Mouse (Mus musculus): ENCODE results near the gene Kynu. TPM values are rescaled to one million over a fixed set of nuclear protein-coding genes. Genes with fewer than 3 reads are reported as not detected.

The Kynu gene
- not detected in 2 replicates for total RNA-seq (2014; rRNA removed)
- not detected in 2 replicates for polyA plus RNA-seq (2015; fragmentation: Nextera tagmentation; extraction: Ambion mirVana)

GRCm38 (mm10) chr2:43555062-43555888, at the start of gene Kynu:
TSS of gene Kynu (plus strand) at chr2:43555329.
- H3K4me1 ChIP-seq (ENCODE audit: insufficient read depth): no peaks in the 10 kb centered on the region
- no peak within 1 kb of the TSS for H3K27ac ChIP-seq (ENCODE audit: low read depth, low read length)
- no peaks in the 10 kb centered on the region for H3K9me3 ChIP-seq (ENCODE audit: low read length)
- H3K9ac ChIP-seq: no peak within 1 kb of the TSS
- DNase-seq (no peak), ATAC-seq (no peak)
- H3K4me3 ChIP-seq (ENCODE audit: low read depth, low read length): no peak within 1 kb of the TSS
- no peak within 1 kb of the TSS for H3K4me2 ChIP-seq (ENCODE audit: low read depth)
- 41% methylated on average over 9 of the region's 9 CpGs for WGBS
- no peaks in the 10 kb centered on the region for H3K36me3 ChIP-seq (ENCODE audit: insufficient read depth)
- no peak for TF ChIP-seq CTCF (IDR thresholded peaks at IDR 0.05; ENCODE audit: low read depth)
- no peaks in the 10 kb centered on the region for H3K27me3 ChIP-seq (ENCODE audit: insufficient read depth, low read length)

- DNase-seq (no peak), ATAC-seq (no peak)
- no peak for TF ChIP-seq CTCF (IDR thresholded peaks at IDR 0.05; ENCODE audit: low read depth)
- Histone ChIP-seq H3K4me3 (ENCODE audit: low read depth, low read length) (no peak overlapping the region), H3K27me3 (ENCODE audit: insufficient read depth, low read length) (no peaks in the 10 kb centered on the region), H3K27ac (ENCODE audit: low read depth, low read length) (no peak overlapping the region), H3K4me2 (ENCODE audit: low read depth) (no peak overlapping the region), H3K9me3 (ENCODE audit: low read length) (no peaks in the 10 kb centered on the region), H3K4me1 (ENCODE audit: insufficient read depth) (no peaks in the 10 kb centered on the region), H3K9ac (no peak overlapping the region), H3K36me3 (ENCODE audit: insufficient read depth) (no peaks in the 10 kb centered on the region)
- WGBS: 97% methylated on average over 3 of the region's 3 CpGs
Measured at GRCm38 (mm10) chr2:43506182-43506581, 48.9 kb upstream of the Kynu start.

GRCm38 (mm10) chr2:43513852-43514251, 41.3 kb upstream of the Kynu start:
- no peaks in the 10 kb centered on the region for H3K9me3 ChIP-seq (ENCODE audit: low read length)
- ATAC-seq (no peak), DNase-seq (no peak)
- H3K9ac ChIP-seq: no peak overlapping the region
- no peak overlapping the region for H3K4me3 ChIP-seq (ENCODE audit: low read depth, low read length)
- TF ChIP-seq CTCF (IDR thresholded peaks at IDR 0.05; ENCODE audit: low read depth): no peak
- no peak overlapping the region for H3K4me2 ChIP-seq (ENCODE audit: low read depth)
- H3K4me1 ChIP-seq (ENCODE audit: insufficient read depth): no peaks in the 10 kb centered on the region; the same call in 1 of the 2 replicates
- H3K36me3 ChIP-seq (ENCODE audit: insufficient read depth): no peaks in the 10 kb centered on the region
- 27% methylated on average over 7 of the region's 7 CpGs for WGBS
- no peaks in the 10 kb centered on the region for H3K27me3 ChIP-seq (ENCODE audit: insufficient read depth, low read length)
- no peak overlapping the region for H3K27ac ChIP-seq (ENCODE audit: low read depth, low read length)

GRCm38 (mm10) chr2:43534417-43534816, 20.7 kb upstream of the Kynu start:
- no peak overlapping the region for H3K4me3 ChIP-seq (ENCODE audit: low read depth, low read length)
- ATAC-seq (no peak), DNase-seq (no peak)
- TF ChIP-seq CTCF (IDR thresholded peaks at IDR 0.05; ENCODE audit: low read depth): no peak
- H3K4me1 ChIP-seq (ENCODE audit: insufficient read depth): no peaks in the 10 kb centered on the region
- WGBS: 85% methylated on average over 2 of the region's 2 CpGs
- H3K9ac ChIP-seq: no peak overlapping the region
- H3K27ac ChIP-seq (ENCODE audit: low read depth, low read length): no peak overlapping the region
- H3K4me2 ChIP-seq (ENCODE audit: low read depth): no peak overlapping the region
- no peaks in the 10 kb centered on the region for H3K36me3 ChIP-seq (ENCODE audit: insufficient read depth)
- H3K9me3 ChIP-seq (ENCODE audit: low read length): no peaks in the 10 kb centered on the region
- no peaks in the 10 kb centered on the region for H3K27me3 ChIP-seq (ENCODE audit: insufficient read depth, low read length)

GRCm38 (mm10) chr2:43542615-43543014, 12.5 kb upstream of the Kynu start:
- Histone ChIP-seq H3K9ac (no peak overlapping the region), H3K36me3 (ENCODE audit: insufficient read depth) (no peaks in the 10 kb centered on the region), H3K4me1 (ENCODE audit: insufficient read depth) (no peaks in the 10 kb centered on the region), H3K27ac (ENCODE audit: low read depth, low read length) (no peak overlapping the region), H3K4me3 (ENCODE audit: low read depth, low read length) (no peak overlapping the region), H3K4me2 (ENCODE audit: low read depth) (no peak overlapping the region), H3K27me3 (ENCODE audit: insufficient read depth, low read length) (no peaks in the 10 kb centered on the region), H3K9me3 (ENCODE audit: low read length) (no peaks in the 10 kb centered on the region)
- DNase-seq (no peak), ATAC-seq (no peak)
- no peak for TF ChIP-seq CTCF (IDR thresholded peaks at IDR 0.05; ENCODE audit: low read depth)
- 89% methylated on average over 3 of the region's 3 CpGs for WGBS

GRCm38 (mm10) chr2:43545665-43546064, 9.5 kb upstream of the Kynu start:
- Histone ChIP-seq H3K4me3 (ENCODE audit: low read depth, low read length) (no peak overlapping the region), H3K4me1 (ENCODE audit: insufficient read depth) (no peaks in the 10 kb centered on the region), H3K9me3 (ENCODE audit: low read length) (no peaks in the 10 kb centered on the region), H3K4me2 (ENCODE audit: low read depth) (no peak overlapping the region), H3K9ac (no peak overlapping the region), H3K36me3 (ENCODE audit: insufficient read depth) (no peaks in the 10 kb centered on the region), H3K27ac (ENCODE audit: low read depth, low read length) (no peak overlapping the region), H3K27me3 (ENCODE audit: insufficient read depth, low read length) (no peaks in the 10 kb centered on the region)
- 93% methylated on average over 3 of the region's 3 CpGs for WGBS
- no peak for DNase-seq
- ATAC-seq: no peak
- no peak for TF ChIP-seq CTCF (IDR thresholded peaks at IDR 0.05; ENCODE audit: low read depth)

- 85% methylated on average over 1 of the region's 1 CpGs for WGBS
- no peak overlapping the region for H3K4me3 ChIP-seq (ENCODE audit: low read depth, low read length)
- H3K4me1 ChIP-seq (ENCODE audit: insufficient read depth): no peaks in the 10 kb centered on the region
- H3K9ac ChIP-seq: no peak overlapping the region
- no peak for DNase-seq
- H3K4me2 ChIP-seq (ENCODE audit: low read depth): no peak overlapping the region
- ATAC-seq: no peak
- no peaks in the 10 kb centered on the region for H3K36me3 ChIP-seq (ENCODE audit: insufficient read depth)
- H3K9me3 ChIP-seq (ENCODE audit: low read length): no peaks in the 10 kb centered on the region
- TF ChIP-seq CTCF (IDR thresholded peaks at IDR 0.05; ENCODE audit: low read depth): no peak
- H3K27me3 ChIP-seq (ENCODE audit: insufficient read depth, low read length): no peaks in the 10 kb centered on the region
- no peak overlapping the region for H3K27ac ChIP-seq (ENCODE audit: low read depth, low read length)
Measured at GRCm38 (mm10) chr2:43546448-43546847, 8.7 kb upstream of the Kynu start.
